Mouse (Mus musculus): ENCODE results near the gene Olfr1183. TPM values are rescaled to one million over a fixed set of nuclear protein-coding genes. Genes with fewer than 3 reads are reported as not detected.

Olfr1183 gene
- total RNA-seq, 1 experiment = not detected

GRCm38 (mm10) chr2:88483298-88483697 lies 28.6 kb downstream of the Olfr1183 start, which contains the start of gene Olfr1184:
Gene Olfr1184 (plus strand): TSS chr2:88483598.
- TF ChIP-seq ZNF384 (IDR thresholded peaks at IDR 0.05; ENCODE audit: low read depth, low read length) (no peak), CHD2 (IDR thresholded peaks at IDR 0.05; ENCODE audit: low read depth, low read length) (no peak), MAFK (IDR thresholded peaks at IDR 0.05; ENCODE audit: insufficient read depth, low read depth, low read length) (no peak), ZC3H11A (IDR thresholded peaks at IDR 0.05; ENCODE audit: borderline replicate concordance, low read depth, low read length) (no peak), HCFC1 (IDR thresholded peaks at IDR 0.05; ENCODE audit: borderline replicate concordance, insufficient read depth, low read length) (no peak)
- in situ Hi-C loops (cut with MboI; ENCODE audit: low sequenced_read_pairs in 2 of 2, unreplicated experiment in 2 of 2) = no loop called here
- no peak for DNase-seq (ENCODE audit: low read depth, low spot score)

GRCm38 (mm10) chr2:88493020-88493419 lies 38.4 kb downstream of the Olfr1183 start, which contains the start of gene Olfr1185-ps1:
Gene Olfr1185-ps1 (plus strand): TSS chr2:88493320.
- in situ Hi-C loops (cut with MboI; ENCODE audit: low sequenced_read_pairs in 2 of 2, unreplicated experiment in 2 of 2) = no loop called here
- Histone ChIP-seq H3K9ac (ENCODE audit: insufficient read depth, low read depth, low read length, poor library complexity, severe bottlenecking) (no peak within 1 kb of the TSS), H3K4me1 (ENCODE audit: control insufficient read depth in 2 of 2, insufficient read depth in 2 of 2, low read length in 2 of 2, poor library complexity in 1 of 2) (no peaks in the 10 kb centered on the region), H3K27ac (ENCODE audit: insufficient read depth, low read depth, low read length, poor library complexity, severe bottlenecking) (no peak within 1 kb of the TSS), H3K4me3 (ENCODE audit: insufficient read depth in 1 of 2, low read depth in 1 of 2, low read length in 2 of 2, poor library complexity in 1 of 2, severe bottlenecking in 1 of 2) (no peak within 1 kb of the TSS), H3K9me3 (ENCODE audit: control insufficient read depth, insufficient read depth, low read depth, low read length) (no peaks in the 10 kb centered on the region), H3K36me3 (ENCODE audit: control insufficient read depth, insufficient read depth, low read length, poor library complexity, severe bottlenecking) (no peaks in the 10 kb centered on the region)
- TF ChIP-seq HCFC1 (IDR thresholded peaks at IDR 0.05; ENCODE audit: borderline replicate concordance, insufficient read depth, low read length) = no peak
- TF ChIP-seq MAFK (IDR thresholded peaks at IDR 0.05; ENCODE audit: insufficient read depth, low read depth, low read length) = no peak
- no peak for TF ChIP-seq ZNF384 (IDR thresholded peaks at IDR 0.05; ENCODE audit: low read depth, low read length)
- TF ChIP-seq ZC3H11A (IDR thresholded peaks at IDR 0.05; ENCODE audit: borderline replicate concordance, low read depth, low read length) = no peak
- no peak for TF ChIP-seq CHD2 (IDR thresholded peaks at IDR 0.05; ENCODE audit: low read depth, low read length)
- DNase-seq (ENCODE audit: low read depth, low spot score) = no peak

More at GRCm38 (mm10) chr2:88483298-88483697, 28.6 kb downstream of the Olfr1183 start, which contains the start of gene Olfr1184:
- Histone ChIP-seq H3K9me3 (ENCODE audit: control insufficient read depth, insufficient read depth, low read depth, low read length) (no peaks in the 10 kb centered on the region), H3K9ac (ENCODE audit: insufficient read depth, low read depth, low read length, poor library complexity, severe bottlenecking) (no peak within 1 kb of the TSS), H3K27ac (ENCODE audit: insufficient read depth, low read depth, low read length, poor library complexity, severe bottlenecking) (no peak within 1 kb of the TSS), H3K4me1 (ENCODE audit: control insufficient read depth in 2 of 2, insufficient read depth in 2 of 2, low read length in 2 of 2, poor library complexity in 1 of 2) (no peaks in the 10 kb centered on the region), H3K36me3 (ENCODE audit: control insufficient read depth, insufficient read depth, low read length, poor library complexity, severe bottlenecking) (no peaks in the 10 kb centered on the region), H3K4me3 (ENCODE audit: insufficient read depth in 1 of 2, low read depth in 1 of 2, low read length in 2 of 2, poor library complexity in 1 of 2, severe bottlenecking in 1 of 2) (no peak within 1 kb of the TSS)

GRCm38 (mm10) chr2:88518251-88518650 lies 63.6 kb downstream of the Olfr1183 start, which contains the start of gene Olfr1186:
Gene Olfr1186 (plus strand): TSS chr2:88518551.
- H3K9ac ChIP-seq (ENCODE audit: insufficient read depth, low read depth, low read length, poor library complexity, severe bottlenecking) = no peak within 1 kb of the TSS
- in situ Hi-C loops (cut with MboI; ENCODE audit: low sequenced_read_pairs in 2 of 2, unreplicated experiment in 2 of 2) = no loop called here

More at GRCm38 (mm10) chr2:88518251-88518650, 63.6 kb downstream of the Olfr1183 start, which contains the start of gene Olfr1186:
- TF ChIP-seq MAFK (IDR thresholded peaks at IDR 0.05; ENCODE audit: insufficient read depth, low read depth, low read length) (no peak), ZNF384 (IDR thresholded peaks at IDR 0.05; ENCODE audit: low read depth, low read length) (no peak), ZC3H11A (IDR thresholded peaks at IDR 0.05; ENCODE audit: borderline replicate concordance, low read depth, low read length) (no peak)
- no peaks in the 10 kb centered on the region for H3K36me3 ChIP-seq (ENCODE audit: control insufficient read depth, insufficient read depth, low read length, poor library complexity, severe bottlenecking)
- no peak within 1 kb of the TSS for H3K4me3 ChIP-seq (ENCODE audit: insufficient read depth in 1 of 2, low read depth in 1 of 2, low read length in 2 of 2, poor library complexity in 1 of 2, severe bottlenecking in 1 of 2)
- no peaks in the 10 kb centered on the region for H3K4me1 ChIP-seq (ENCODE audit: control insufficient read depth in 2 of 2, insufficient read depth in 2 of 2, low read length in 2 of 2, poor library complexity in 1 of 2)
- no peak within 1 kb of the TSS for H3K27ac ChIP-seq (ENCODE audit: insufficient read depth, low read depth, low read length, poor library complexity, severe bottlenecking)
- no peaks in the 10 kb centered on the region for H3K9me3 ChIP-seq (ENCODE audit: control insufficient read depth, insufficient read depth, low read depth, low read length)
- no peak for DNase-seq (ENCODE audit: low read depth, low spot score)

Other genes starting within 250 kb of the Olfr1183 start
- gene Olfr1170, start 226.5 kb upstream of the Olfr1183 start, total RNA-seq (2012; rRNA removed) = not detected in 2 replicates
- gene Olfr1173, start 175.0 kb upstream of the Olfr1183 start, total RNA-seq (2012; rRNA removed) = not detected in 2 replicates
- not detected in 2 replicates for gene Olfr1174-ps, start 139.7 kb upstream of the Olfr1183 start, total RNA-seq (2012; rRNA removed)
- not detected in 2 replicates for gene Olfr1175-ps, start 127.7 kb upstream of the Olfr1183 start, total RNA-seq (2012; rRNA removed)
- gene Olfr1176, start 118.1 kb upstream of the Olfr1183 start, total RNA-seq (2012; rRNA removed) = not detected in 2 replicates
- gene Olfr1177-ps, start 108.4 kb upstream of the Olfr1183 start, total RNA-seq (2012; rRNA removed) = not detected in 2 replicates
- not detected in 2 replicates for gene Olfr1178, start 67.8 kb upstream of the Olfr1183 start, total RNA-seq (2012; rRNA removed)
- not detected in 2 replicates for gene Olfr1179, start 48.4 kb upstream of the Olfr1183 start, total RNA-seq (2012; rRNA removed)
- gene Olfr1180, start 35.7 kb upstream of the Olfr1183 start, total RNA-seq (2012; rRNA removed) = not detected in 2 replicates
- gene Olfr1181, start 28.7 kb upstream of the Olfr1183 start, total RNA-seq (2012; rRNA removed) = not detected in 2 replicates
- not detected in 2 replicates for gene Gm13757, start 5.7 kb upstream of the Olfr1183 start, total RNA-seq (2012; rRNA removed)
- gene Olfr1184, start 28.7 kb downstream of the Olfr1183 start, total RNA-seq (2012; rRNA removed) = not detected in 2 replicates
- gene Olfr1185-ps1, start 38.5 kb downstream of the Olfr1183 start, total RNA-seq (2012; rRNA removed) = not detected in 2 replicates
- not detected in 2 replicates for gene Olfr1186, start 63.7 kb downstream of the Olfr1183 start, total RNA-seq (2012; rRNA removed)
- not detected in 2 replicates for gene Olfr1188, start 102.1 kb downstream of the Olfr1183 start, total RNA-seq (2012; rRNA removed)
- not detected in 2 replicates for gene Olfr1189, start 131.6 kb downstream of the Olfr1183 start, total RNA-seq (2012; rRNA removed)
- gene Olfr1191-ps1, start 185.7 kb downstream of the Olfr1183 start, total RNA-seq (2012; rRNA removed) = not detected in 2 replicates
- not detected in 2 replicates for gene Olfr1192-ps1, start 193.6 kb downstream of the Olfr1183 start, total RNA-seq (2012; rRNA removed)
- not detected in 2 replicates for gene Olfr1193, start 220.8 kb downstream of the Olfr1183 start, total RNA-seq (2012; rRNA removed)
- not detected in 2 replicates for gene Olfr1195, start 234.3 kb downstream of the Olfr1183 start, total RNA-seq (2012; rRNA removed)
- 0.09 and 0.11 TPM in 2 replicates for gene Olfr1196, start 249.7 kb downstream of the Olfr1183 start, total RNA-seq (2012; rRNA removed)

Data from ES-E14 (cell line).